Comparison of ENCODE assay signal across 8 mouse cellular contexts in the genomic region with DNA sequence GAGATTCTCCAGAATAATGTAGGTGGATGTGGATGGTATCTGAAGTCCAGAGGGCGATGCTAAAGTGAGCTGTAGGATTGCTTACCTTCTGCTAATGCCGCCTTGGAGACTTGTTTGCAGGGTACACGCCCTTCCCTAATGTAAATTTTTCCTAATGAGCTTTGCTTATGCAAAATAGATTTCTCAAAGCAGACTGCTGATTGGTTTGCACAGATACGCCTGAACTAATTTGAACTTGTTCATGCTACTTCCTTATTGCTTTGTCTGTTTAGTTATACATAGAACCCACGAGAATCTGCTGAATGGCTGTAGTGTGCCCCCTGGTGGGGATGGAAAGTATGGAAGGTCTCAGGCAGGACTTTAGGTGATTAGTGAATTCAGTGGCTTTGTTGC. TPM values are rescaled to one million over a fixed set of nuclear protein-coding genes. Genes with fewer than 3 reads are reported as not detected.
DNase-seq lines count a peak whose midpoint lies in the region; ATAC-seq and TF ChIP-seq lines count a peak whose summit lies in the region.

No protein-coding gene starts in this region.

- H3K36me3 ChIP-seq in G1E (replicated peaks), result peaks cover 46% of the 10 kb centered on the region
- peaks cover 26% of the 10 kb centered on the region for H3K36me3 ChIP-seq in heart, adult 2 months (ENCODE audit: control insufficient read depth, insufficient read depth, low read length)
- H3K36me3 ChIP-seq in liver, embryonic 15.5 days (replicated peaks), result peaks cover 25% of the 10 kb centered on the region

- H3K9ac ChIP-seq in heart, adult 2 months (ENCODE audit: low read depth, low read length), result no peak overlapping the region
- H3K9ac ChIP-seq in liver, embryonic 15.5 days, result no peak overlapping the region

- DNase-seq in 3T3-L1 (ENCODE audit: low read depth, low spot score) (peak; percentile 85), G1E (ENCODE audit: low spot score) (no peak)
- DNase-seq in heart, adult 2 months, result peak; percentile 60 to 75
- peak; percentile 68 for DNase-seq in kidney, adult 18-20 months
- peak; percentile 65 for DNase-seq in neural tube, embryonic 10.5 days (ENCODE audit: extremely low spot score, low spot score)
- DNase-seq in testis, postnatal 10 days (ENCODE audit: low spot score), result peak; percentile 77

- peak overlapping the region; percentile 66 for H3K4me3 ChIP-seq in G1E (ENCODE audit: low read depth, low read length)
- no peak overlapping the region for H3K4me3 ChIP-seq in heart, adult 2 months
- no peak overlapping the region for H3K4me3 ChIP-seq in liver, embryonic 15.5 days (replicated peaks)

- TF ChIP-seq EP300 in heart, adult 2 months (IDR thresholded peaks at IDR 0.05; ENCODE audit: insufficient read depth, low read depth, low read length), result peak; percentile 55; the same call in 1 of the 2 replicates

- TF ChIP-seq POLR2A in heart, adult 2 months (IDR thresholded peaks at IDR 0.05; ENCODE audit: insufficient read depth, low read depth, low read length), result no peak

- peaks cover 6% of the 10 kb centered on the region for H3K79me2 ChIP-seq in heart, adult 2 months (replicated peaks; ENCODE audit: control insufficient read depth, insufficient read depth, low read length)

- H3K4me2 ChIP-seq in liver, embryonic 15.5 days, result peak overlapping the region; percentile 9; the same call in 1 of the 2 replicates

- peak; percentile 64 for TF ChIP-seq CTCF in G1E (IDR thresholded peaks at IDR 0.05; ENCODE audit: low read depth, low read length)
- TF ChIP-seq CTCF in heart, adult 2 months (IDR thresholded peaks at IDR 0.05), result peak; percentile 95

- H3K4me1 ChIP-seq in G1E (ENCODE audit: insufficient read depth, low read depth, low read length), result peaks cover 31% of the 10 kb centered on the region
- H3K4me1 ChIP-seq in heart, adult 2 months (ENCODE audit: control insufficient read depth, insufficient read depth, low read length), result peaks cover 8% of the 10 kb centered on the region
- peaks cover 30% of the 10 kb centered on the region for H3K4me1 ChIP-seq in liver, embryonic 15.5 days (replicated peaks)

- intact Hi-C loops in heart, adult 2 months (cut with DNase I), result loop anchor here (1.0 kb wide), 2 partner anchors 88 to 133 kb away; no protein-coding TSS in a partner anchor

- peak overlapping the region; percentile 69 for H3K27ac ChIP-seq in heart, adult 2 months
- H3K27ac ChIP-seq in liver, embryonic 15.5 days (replicated peaks), result 0 out of 2 replicates have a peak overlapping the region, but pooled peaks have one; percentile 20

- no peaks in the 10 kb centered on the region; the same call in 1 of the 2 replicates for H3K9me3 ChIP-seq in G1E (replicated peaks)
- H3K9me3 ChIP-seq in liver, embryonic 15.5 days (replicated peaks), result no peaks in the 10 kb centered on the region

- 46% methylated on average over 5 of the region's 5 CpGs for WGBS in heart, adult 2 months
- 46% methylated on average over 5 of the region's 5 CpGs for WGBS in liver, embryonic 15.5 days (ENCODE audit: insufficient replicate concordance)

- no peaks in the 10 kb centered on the region for H3K27me3 ChIP-seq in G1E (ENCODE audit: insufficient read depth, low read length)
- no peaks in the 10 kb centered on the region for H3K27me3 ChIP-seq in heart, adult 2 months (ENCODE audit: control insufficient read depth, insufficient read depth, low read length)
- no peaks in the 10 kb centered on the region for H3K27me3 ChIP-seq in liver, embryonic 15.5 days

- peak; percentile 76 for ATAC-seq in G1E (ENCODE audit: extremely low read depth, insufficient number of reproducible peaks, low FRiP score, poor library complexity, severe bottlenecking)
- peak; percentile 65 for ATAC-seq in common myeloid progenitor, adult 5-6 weeks (replicated peaks; ENCODE audit: low read depth, poor library complexity, severe bottlenecking)
- ATAC-seq in liver, embryonic 15.5 days (ENCODE audit: insufficient read depth), result peak; percentile 53

RNA-seq across cellular contexts. Expression of a gene that starts 49.6 kb away (rescaled TPM):
- total RNA-seq in G1E (2014; fragmentation: Nextera tagmentation), result 192 and 235 TPM in 2 replicates
- 22.9 and 34.6 TPM in 2 replicates for total RNA-seq in G1E (2017)
- 22.0 and 24.2 TPM in 2 replicates for polyA plus RNA-seq in G1E (2012)
- 72.9 and 86.2 TPM in 2 replicates for total RNA-seq in common myeloid progenitor, adult 5-6 weeks (2017)
- 10 to 100 TPM; 73.1 to 88.0 TPM for total RNA-seq in heart, adult 2 months (2021)
- polyA plus RNA-seq in heart, adult 2 months (2012; rRNA removed), result 21.4 and 31.7 TPM in 2 replicates
- 14.6 and 17.7 TPM in 2 replicates for polyA plus RNA-seq in liver, embryonic 15.5 days (2015; fragmentation: Nextera tagmentation; extraction: Ambion mirVana)
